Mouse (Mus musculus) sigmoid colon, adult 10 weeks (tissue): Measurements from ENCODE around the gene Olfr1249. TPM values are rescaled to one million over a fixed set of nuclear protein-coding genes. Genes with fewer than 3 reads are reported as not detected.

ENCODE experiments used
- polyA plus RNA-seq: library from polyadenylated mRNA; stranded (reverse); fragments of 350-450 nt; fragmentation: Illumina TruSeq; extraction: RNeasy Lipid Tissue Mini Kit (QIAGEN cat#74804); gene quantifications from one replicate; pipeline ENCODE4 v1.2.3, GENCODE M21; 2014; ENCODE audit warnings: low read depth, low replicate concordance

Olfr1249 gene
- not detected for polyA plus RNA-seq

DNA sequence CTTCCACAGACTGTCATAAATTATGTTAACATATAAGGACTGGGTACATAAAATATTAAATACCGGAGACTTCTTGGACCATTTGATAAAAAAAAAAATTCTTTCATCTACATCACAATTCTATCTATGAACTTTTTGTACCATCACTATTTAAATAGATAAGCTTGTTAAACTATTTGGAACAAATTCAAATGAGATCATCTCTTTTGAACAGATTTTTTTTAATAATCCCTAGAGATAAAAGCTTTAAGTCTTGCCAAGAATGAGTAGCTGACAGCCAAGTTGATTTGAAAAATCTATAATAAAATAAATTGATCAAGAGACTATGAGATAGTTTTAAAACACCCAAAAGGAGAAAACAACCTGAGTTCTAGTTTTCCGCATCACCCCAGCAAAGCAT lies at the start of gene Olfr1249:
Gene Olfr1249, minus strand, starts transcription at position 101 of the 400 bp plus-strand sequence.

DNA sequence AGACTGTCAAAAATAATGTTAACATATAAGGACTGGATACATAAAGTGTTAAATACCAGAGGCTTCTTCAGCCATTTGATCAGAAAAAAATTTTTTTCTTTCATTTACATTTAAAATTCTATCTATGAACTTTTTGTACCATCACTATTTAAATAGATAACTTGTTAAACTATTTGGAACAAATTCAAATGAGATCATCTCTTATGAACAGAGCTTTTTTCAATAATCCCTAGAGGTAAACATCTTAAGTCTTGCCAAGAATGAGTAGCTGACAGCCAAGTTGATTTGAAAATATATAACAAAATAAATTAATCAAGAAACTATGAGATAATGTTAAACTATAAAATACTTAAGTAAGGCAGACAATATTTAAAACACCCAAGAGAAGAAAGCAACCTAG lies 37.1 kb upstream of the Olfr1249 start, which contains the start of gene Olfr1251:
Gene Olfr1251, minus strand, starts transcription at position 101 of the 400 bp plus-strand sequence.

GRCm38 (mm10) chr2:89661367-89661766 lies 26.6 kb upstream of the Olfr1249 start, which contains the start of gene Olfr1250:
Gene Olfr1250, minus strand, starts transcription at chr2:89661467.

GRCm38 (mm10) chr2:89618145-89618544 lies 16.6 kb downstream of the Olfr1249 start, which contains the start of gene Olfr1248:
Gene Olfr1248, minus strand, starts transcription at chr2:89618245.

GRCm38 (mm10) chr2:89614030-89614429 lies 20.8 kb downstream of the Olfr1249 start, which contains the start of gene Olfr1247:
Gene Olfr1247, minus strand, starts transcription at chr2:89614130.

DNA sequence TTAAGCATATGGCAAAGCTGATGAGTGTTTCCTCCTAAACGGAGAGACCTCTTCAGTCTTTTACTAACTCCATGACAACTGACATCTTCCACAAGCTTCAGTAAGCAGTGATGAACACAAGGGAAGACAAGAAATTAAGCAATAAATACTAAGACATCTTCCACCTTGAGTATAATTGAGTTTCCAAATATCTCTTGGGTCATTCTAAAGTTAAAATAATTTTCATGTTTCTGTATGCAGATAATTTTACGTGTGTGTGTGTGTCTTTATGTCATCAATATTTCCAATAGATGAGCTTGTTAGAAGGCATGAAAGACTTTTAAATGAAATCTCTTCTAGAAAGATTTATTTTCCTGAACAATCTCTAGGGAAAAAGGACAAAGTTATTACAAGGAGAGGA lies 41.7 kb downstream of the Olfr1249 start, which contains the start of gene Olfr1246:
Gene Olfr1246, minus strand, starts transcription at position 101 of the 400 bp plus-strand sequence.

Other genes with a start within 250 kb of the Olfr1249 start
- not detected for gene Olfr1238, start 225.3 kb downstream of the Olfr1249 start, polyA plus RNA-seq
- not detected for gene Olfr1239, start 214.6 kb downstream of the Olfr1249 start, polyA plus RNA-seq
- gene Olfr1240, start 192.0 kb downstream of the Olfr1249 start, polyA plus RNA-seq = not detected
- not detected for gene Olfr1241, start 147.9 kb downstream of the Olfr1249 start, polyA plus RNA-seq
- not detected for gene Olfr1242, start 136.6 kb downstream of the Olfr1249 start, polyA plus RNA-seq
- not detected for gene Olfr1243, start 103.5 kb downstream of the Olfr1249 start, polyA plus RNA-seq
- not detected for gene Olfr1245, start 56.5 kb downstream of the Olfr1249 start, polyA plus RNA-seq
- not detected for gene Olfr1246, start 41.8 kb downstream of the Olfr1249 start, polyA plus RNA-seq
- gene Olfr1247, start 20.9 kb downstream of the Olfr1249 start, polyA plus RNA-seq = not detected
- gene Olfr1248, start 16.7 kb downstream of the Olfr1249 start, polyA plus RNA-seq = not detected
- gene Olfr1250, start 26.5 kb upstream of the Olfr1249 start, polyA plus RNA-seq = not detected
- not detected for gene Olfr1251, start 37.0 kb upstream of the Olfr1249 start, polyA plus RNA-seq
- not detected for gene Olfr1252, start 90.0 kb upstream of the Olfr1249 start, polyA plus RNA-seq
- not detected for gene Olfr1253, start 122.1 kb upstream of the Olfr1249 start, polyA plus RNA-seq
- not detected for gene Olfr1254, start 158.6 kb upstream of the Olfr1249 start, polyA plus RNA-seq
- gene Olfr1255, start 177.1 kb upstream of the Olfr1249 start, polyA plus RNA-seq = not detected
- gene Olfr1256, start 206.6 kb upstream of the Olfr1249 start, polyA plus RNA-seq = not detected
- not detected for gene Olfr48, start 213.2 kb upstream of the Olfr1249 start, polyA plus RNA-seq
- not detected for gene Olfr1257, start 243.5 kb upstream of the Olfr1249 start, polyA plus RNA-seq